Mouse (Mus musculus) kidney, postnatal 14 days (tissue): ENCODE results near the gene Pax2.

ENCODE experiments used
- DNase-seq: peaks from one replicate; pipeline ENCODE4 v3.0.0; 2022; ENCODE audit warnings: mixed read lengths

Gene Pax2

DNA sequence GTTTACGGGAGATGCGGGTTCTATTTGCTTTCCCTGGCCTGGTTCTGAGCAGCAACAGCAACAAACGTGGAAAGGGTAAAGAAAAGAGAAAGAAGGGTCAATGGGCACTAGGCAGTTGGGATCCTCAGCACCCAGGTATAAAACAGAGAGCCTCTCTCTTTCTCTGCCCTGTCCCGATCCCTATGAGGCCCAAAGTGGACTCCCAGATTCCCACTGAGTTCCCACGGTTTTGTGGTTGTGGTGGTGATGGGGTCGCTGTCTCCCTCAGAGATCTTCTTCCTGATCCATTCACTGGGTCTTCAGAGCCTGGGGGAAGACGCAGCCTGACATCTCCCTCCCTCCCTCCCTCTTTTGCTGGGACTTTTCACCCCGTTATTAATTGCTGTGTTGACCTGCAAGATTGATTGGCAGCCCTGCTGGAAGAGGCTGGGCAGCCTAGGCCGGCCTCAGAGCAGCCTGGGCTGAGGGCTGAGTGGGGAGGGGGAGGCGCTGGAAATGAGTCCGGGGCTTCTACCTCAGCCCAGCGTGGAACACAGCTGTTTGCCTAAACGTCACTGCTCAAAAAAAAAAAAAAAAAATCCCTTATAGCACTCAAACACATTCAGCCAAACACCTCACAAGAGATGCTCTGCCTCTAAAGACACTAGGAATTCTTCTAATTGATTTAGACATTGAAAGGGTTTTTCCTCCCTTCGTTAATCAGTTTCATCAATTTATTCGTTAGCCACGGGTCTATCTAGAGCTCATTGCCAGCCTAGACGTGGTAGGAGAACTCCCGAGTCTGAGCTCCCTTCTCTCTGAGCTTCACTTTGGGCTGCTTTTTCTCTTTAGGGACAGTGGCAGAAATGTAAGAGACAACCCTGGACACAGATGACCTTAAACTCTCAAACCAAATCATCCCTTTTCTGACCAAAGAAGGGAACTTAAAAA lies 6.5 kb upstream of the Pax2 start:
- no peak for DNase-seq

DNA sequence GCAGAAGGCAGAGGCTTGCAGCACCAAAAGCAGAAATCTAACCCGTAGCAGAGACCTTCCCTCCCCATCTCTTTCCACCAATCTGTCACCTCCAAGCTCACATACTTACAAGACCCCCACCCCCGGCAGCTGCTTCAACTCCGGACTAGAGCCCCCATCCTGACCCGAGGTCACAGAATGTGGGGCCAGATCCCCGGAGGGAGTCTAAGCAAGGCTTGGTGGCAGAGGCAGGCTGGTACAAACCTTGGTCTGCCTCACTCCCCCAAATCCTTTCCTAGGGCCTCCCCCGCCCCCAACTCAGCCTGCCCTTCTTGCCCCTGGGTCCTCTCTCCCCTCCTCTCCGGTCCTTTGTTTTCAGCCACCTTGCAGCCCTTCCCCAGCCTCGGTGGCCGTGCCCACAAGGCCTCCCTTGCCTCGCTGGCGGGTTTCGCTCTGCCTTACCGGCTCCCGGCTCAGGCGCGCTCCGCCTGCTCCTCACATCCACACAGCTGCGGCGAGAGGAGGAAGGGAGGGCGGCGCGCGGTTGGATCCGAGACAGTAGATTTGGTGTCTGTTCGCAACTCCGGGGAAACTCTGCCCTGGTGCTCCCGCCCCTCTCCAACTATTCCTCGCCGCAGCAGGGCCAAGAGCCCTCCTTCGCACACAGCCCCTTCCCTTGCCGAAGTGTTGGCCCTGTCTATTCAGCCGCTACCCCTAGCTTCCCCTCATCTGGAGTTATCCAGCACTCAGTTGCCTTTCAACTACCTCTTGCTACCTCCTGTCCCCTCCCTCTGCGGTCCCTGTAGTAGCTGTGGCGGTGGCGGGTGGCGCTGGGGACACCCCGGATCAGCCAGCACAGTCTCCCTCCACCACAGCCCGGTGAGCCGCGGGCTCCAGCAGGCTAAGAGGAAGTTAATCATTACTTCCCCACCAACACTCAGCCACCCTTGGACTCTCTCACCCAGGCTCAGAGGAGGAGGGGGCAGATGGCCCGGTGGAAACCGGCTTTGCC lies 5.5 kb upstream of the Pax2 start:
- DNase-seq = peak; percentile 92

- no peak for DNase-seq
Measured at GRCm38 (mm10) chr19:44751042-44751441, 4.8 kb upstream of the Pax2 start.

- DNase-seq = no peak
Measured at GRCm38 (mm10) chr19:44751551-44751950, 4.3 kb upstream of the Pax2 start.

DNA sequence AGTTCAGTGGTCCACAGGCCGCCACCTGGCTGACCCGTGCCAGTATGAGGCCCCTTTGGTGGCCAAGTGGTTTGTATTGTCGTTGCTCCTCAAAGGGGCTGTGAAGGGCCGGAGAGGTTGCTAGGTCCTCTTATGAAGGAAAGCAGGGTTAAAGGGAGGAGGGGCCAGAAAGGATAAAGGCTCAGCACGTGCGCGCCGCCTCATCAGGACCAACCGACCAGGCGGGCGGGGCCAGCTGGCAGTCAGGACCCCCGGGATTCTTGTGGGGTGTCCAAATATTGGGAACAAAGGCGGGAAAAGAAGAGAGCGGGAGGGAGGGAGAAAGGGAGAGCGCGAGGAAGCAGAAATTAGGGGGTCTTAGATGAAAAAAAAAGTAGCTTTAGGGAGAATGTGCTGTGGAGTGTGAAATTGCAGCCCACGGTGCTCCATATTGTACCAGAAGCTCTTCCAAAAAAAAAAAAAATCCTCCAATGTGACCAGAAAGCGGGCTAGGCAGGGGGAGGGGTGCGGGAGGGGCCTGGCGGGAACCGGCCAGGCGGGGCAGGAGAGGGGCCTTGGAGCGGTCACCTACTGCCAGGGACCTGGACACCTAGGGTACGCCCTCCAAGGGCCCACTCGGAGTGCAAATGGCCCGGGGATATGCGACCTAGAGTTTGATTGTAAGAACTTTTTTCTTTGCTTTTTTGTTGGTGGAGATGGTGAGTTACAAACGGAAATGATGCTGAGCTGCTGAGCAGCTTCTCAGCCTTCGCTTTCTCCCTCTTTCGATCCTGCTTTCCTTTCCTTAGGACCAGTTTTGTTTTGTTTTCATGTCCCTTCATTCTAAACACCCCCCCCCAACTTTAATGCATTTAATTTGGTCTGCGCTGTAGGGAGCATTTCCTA lies 3.5 kb upstream of the Pax2 start:
- DNase-seq = no peak

DNA sequence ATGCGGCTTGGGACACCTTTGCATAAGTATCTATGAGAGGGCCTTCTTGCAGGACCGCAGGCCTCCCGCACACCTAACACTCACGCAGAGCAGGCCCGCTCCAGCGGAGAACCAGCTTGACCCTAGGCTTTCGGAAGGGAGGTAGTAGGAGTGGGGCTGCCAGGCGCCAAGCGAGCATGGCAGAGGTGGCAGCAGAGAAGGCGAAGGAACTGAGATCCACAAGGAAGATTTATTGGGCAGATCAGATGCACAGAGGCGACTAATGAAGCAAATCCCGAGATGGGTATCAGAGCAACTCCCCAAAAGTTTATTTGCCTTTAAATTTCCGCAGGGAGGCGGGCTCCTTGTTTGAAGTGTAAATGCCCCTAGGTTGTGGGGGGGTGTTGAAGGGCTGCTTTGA lies 2.5 kb upstream of the Pax2 start:
- no peak for DNase-seq

DNA sequence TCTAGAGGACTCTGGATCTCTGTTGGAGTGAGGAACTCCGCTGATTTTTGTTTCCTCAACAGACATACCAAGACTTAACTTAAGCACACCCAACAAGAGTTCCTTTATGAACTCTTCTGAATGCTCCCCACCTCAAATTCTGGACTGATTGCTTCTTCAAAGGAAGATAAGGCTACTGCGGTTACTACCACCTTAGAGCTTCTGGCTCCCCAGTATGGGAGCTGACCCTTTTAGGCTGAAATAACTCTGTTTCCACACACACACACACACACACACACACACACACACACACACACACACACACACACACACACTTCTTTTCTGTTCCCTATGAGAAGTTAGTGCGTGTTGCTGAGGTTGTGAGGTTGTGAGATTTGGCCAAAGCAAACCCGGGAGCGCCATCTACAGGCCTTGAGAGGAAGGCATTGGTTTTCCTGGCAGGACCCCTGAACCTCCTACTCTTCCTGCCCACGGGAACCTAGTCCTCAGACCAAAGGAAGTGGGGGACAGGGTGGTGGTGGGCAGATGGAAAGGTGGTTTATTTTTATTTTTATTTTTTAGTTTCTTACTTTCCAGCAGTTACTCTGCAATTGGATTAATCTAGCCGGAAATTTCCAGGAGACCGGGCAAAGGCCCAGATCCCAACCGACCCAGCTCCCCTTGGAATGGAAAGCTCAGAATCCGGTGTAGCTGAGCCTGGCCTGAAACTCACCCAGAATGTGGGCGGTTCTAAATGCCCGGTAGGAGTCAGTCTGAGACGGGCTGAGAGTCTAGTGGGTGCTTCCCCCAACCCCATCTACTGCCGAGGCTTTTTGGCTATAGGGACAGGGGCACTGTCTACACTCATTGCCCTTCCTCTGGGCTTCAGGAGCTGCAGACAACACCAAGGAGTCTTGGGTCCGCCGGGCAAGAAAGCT lies 1.1 kb upstream of the Pax2 start:
- peak; percentile 90 for DNase-seq

GRCm38 (mm10) chr19:44755378-44755692 lies 510 bp upstream of the Pax2 start:
- DNase-seq = no peak

DNA sequence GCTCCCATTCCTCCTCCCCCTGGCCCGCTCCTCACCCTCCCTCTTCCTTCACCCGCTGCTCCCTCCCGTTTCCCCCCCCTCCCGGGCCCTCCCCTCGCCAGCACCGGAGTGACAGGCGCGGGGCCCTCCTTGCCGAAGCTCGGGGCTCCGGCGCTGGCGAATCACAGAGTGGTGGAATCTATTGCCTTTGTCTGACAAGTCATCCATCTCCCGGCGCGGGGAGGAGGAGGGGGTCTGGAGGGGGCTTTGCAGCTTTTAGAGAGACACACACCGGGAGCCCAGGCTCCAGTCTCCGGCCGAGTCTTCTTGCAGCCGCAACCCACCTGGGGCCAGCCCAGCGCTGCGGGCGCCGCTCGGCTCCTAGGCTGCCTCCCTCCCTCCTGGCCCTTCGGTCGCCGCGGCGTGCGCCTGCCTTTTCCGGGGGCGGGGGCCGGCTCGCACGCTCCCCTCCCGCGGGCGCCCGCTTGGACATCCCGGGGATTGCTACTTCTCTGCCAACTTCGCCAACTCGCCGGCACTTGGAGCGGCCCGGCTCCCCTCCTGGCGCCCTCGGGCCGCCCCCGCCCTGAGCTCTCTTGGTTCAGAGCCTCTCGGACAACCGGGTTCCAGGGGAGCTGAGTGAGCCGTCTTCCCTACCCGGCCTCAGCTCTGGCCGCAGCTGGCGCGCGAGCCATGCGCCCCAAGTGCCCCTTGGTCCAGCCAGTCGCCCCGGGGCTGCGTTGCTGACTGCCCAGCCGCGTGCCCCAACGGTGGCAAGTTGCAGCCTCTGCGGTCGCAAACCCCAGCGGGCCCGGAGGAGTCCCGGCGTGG lies 781 bp downstream of the Pax2 start:
- peak; percentile 85 for DNase-seq

GRCm38 (mm10) chr19:44757231-44757871 lies 1.5 kb downstream of the Pax2 start:
- DNase-seq = no peak

DNA sequence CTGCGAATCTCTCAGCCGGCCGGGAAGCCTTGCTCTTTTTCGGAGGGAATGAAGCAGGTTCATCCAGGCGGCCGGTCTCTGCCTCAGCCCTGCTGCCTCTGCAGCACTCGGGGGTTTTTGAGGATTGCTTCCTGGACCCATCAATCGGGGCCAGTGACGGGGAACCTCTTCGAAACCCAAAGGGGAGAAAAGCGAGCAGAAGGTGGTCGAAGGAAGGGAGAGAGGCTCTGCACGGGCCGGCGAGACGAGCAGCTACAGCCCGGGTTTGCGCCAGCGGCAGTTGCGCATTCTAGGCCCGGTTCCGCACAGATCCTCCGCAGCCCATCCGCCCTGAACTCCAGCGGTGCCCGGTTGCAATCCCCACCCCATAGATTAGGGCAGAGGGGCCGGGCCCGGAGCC lies 3.0 kb downstream of the Pax2 start:
- no peak for DNase-seq

- DNase-seq = peak; percentile 60
Measured at GRCm38 (mm10) chr19:44759531-44760118, 3.8 kb downstream of the Pax2 start.

GRCm38 (mm10) chr19:44760259-44761131 lies 4.7 kb downstream of the Pax2 start:
- DNase-seq = peak; percentile 39

DNA sequence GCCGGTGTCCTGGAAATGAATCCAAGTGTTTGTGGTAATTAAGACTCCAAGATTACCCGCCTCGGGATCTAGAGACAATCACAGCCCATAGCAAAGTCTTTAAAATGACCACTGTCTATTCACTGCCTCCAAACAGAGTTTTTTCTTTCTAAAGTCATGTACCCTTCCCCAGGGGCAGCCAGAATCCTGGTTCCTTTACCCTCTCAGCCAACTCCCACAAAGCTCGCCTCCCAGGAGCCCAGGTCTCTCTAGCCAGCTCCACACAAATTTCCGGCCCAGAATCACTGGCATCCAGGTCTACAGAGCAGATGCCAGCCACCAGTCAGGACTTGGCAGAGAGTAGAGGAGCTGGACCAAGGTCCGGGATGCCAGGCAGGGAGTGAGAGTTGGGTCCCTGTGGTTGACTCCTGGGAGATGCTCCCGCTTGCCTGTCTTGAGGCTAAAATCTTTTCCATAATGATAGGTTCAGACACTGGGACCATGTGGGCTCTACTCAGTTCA lies 6.3 kb downstream of the Pax2 start:
- no peak for DNase-seq

DNA sequence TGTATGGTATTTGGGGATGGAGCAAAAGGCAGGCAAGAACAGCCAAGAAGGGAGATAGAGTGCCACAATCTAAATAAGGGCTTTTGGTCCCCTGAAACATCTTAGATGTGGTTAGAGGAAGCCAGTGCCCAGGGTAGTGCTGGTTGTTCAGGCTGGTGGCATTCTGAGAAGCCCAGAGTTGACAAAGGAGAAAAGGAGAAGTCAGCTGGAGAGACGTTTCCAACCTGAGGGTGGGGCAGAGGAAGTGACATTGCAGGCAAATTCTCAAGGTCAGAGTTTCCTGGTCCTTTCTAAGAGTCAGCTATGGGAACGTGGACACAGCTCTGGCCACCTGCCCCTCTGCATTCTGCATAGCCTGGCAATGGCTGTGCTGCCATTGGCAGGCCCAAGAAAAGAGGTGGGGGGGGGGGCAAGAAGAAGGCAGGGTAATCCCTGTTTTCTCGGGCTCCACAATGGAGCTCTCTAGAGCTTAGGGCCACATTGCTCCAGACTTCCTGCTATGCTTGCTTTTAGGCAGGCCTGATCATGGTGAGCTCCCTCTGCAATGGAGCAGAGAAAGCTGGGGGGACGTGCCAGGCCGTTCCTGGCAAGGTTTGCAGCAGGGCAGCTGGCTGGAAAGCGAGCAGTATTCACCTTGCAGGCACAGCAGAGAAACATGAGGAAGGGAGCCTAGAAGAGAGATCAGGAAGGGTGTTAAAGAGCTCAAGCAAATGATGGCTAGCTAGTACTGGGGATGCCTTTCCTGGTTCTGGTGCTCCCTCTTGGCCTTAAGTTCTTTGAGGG lies 14.6 kb downstream of the Pax2 start:
- no peak for DNase-seq

- no peak for DNase-seq
Measured at GRCm38 (mm10) chr19:44771499-44771898, 15.7 kb downstream of the Pax2 start.

- DNase-seq = no peak
Measured at GRCm38 (mm10) chr19:44781987-44782386, 26.1 kb downstream of the Pax2 start.

DNA sequence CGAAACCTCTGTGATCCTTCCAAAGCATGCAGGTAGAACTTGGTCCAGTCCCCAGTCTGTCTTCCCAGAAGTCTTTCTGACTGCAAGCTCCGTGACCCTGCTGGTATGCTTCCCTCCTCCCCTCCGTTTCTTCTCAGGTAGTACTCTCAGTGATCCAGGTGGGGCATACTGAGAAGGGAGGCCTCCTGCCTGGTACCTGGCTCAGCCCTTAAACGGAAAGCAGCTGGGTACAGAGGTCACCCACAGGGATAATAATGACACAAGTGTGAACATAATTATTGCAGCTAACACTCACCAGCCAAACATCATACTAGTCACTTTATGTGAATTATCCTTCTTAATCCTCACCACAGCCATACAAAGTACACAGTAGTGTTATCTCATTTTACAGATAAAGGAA lies 28.5 kb downstream of the Pax2 start:
- DNase-seq = no peak
